Mouse (Mus musculus) cerebellum, postnatal 14 days (tissue): ENCODE measurements at regions not wholly inside any gene's neighbourhood (a gene's known extent, or its start where the extent isn't known, plus 50 kb on each side); places are given as distances from the start of the nearest gene placed in this dataset.

Source experiments
- DNase-seq, 2 experiments: peaks; one replicate each; pipeline ENCODE4 v3.0.0; 2021; ENCODE audit warnings: mixed read lengths in 2 of 2

GRCm38 (mm10) chr16:76441803-76442448 lies 68.3 kb upstream of the Nrip1 start:
- DNase-seq, result no peak

DNA sequence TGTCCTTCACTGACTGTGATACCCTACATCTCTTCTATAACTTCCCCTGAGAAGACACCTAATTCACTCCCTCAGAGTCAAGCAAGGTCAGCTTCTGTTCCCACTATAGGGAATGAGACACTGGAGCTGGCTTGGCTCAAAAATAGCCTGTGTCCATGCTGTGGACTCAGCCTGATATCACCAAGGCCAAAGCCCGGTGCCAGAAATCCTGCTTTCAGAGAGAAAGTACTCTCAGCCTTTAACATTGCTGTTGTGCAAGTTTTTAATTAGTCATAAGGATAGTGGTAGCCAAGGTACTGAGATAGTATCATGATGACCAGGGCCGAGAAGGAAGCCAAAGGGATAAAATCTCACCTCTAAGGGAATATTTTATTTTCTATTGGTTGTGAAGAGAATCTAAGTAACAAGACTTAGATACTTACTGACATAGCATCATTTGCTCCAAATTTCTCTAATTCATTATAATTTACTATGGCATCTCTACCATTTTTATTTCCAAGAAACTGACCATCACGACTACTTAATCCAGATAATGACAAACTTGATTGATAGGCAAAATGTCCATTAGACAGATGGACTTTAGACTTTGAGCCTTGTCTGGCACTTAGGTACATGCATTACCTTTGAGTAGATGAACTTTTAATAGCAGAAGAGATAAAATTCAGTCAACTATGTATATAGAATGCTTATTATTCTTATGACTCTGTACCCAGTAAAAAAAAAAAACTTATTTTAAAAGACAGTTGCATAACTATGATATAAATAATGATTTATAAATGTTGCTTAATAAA lies 64.7 kb upstream of the Nrip1 start:
- peak; percentile 27 to 63 for DNase-seq

DNA sequence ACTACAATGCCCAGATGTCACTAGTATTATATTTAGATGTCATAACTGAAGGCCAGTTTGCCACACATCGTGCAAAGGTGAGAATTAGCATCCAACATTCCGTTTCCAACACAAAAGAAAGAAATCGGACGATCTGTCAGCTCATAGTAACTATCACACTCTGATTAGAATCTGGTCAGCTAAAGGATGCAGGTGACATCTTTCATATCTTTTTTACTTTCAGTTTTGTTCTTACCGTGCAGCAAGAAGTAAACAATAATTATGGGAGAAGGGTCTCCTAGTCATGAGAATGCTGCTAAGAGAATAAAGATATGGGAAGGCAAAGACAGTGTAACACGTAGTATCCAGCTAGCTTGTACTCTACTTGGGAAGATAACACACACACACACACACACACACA lies 62.7 kb upstream of the Nrip1 start:
- DNase-seq, result no peak

GRCm38 (mm10) chr16:76433076-76433825 lies 59.6 kb upstream of the Nrip1 start:
- peak; percentile 63 to 65 for DNase-seq

DNA sequence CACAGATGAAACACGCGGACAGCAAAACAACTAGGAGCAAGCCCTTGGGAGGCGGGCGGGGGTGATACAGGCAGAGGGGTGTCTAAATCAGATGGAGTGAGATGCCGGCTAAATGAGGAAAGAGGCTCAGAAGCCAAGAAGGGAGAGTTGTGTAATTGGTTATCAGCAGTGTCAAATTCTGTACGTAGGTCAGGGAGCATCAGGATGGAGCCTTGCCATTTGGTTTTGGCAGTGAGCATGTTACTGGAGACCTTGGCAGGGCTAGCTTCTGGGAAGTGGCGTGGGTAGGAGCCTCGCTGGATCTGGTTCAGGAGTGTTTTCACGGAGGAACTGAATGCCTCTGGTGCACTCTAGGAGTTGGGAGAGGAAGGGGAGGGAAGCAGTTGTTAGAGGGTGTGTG lies 58.7 kb upstream of the Nrip1 start:
- peak; percentile 83 to 86 for DNase-seq

DNA sequence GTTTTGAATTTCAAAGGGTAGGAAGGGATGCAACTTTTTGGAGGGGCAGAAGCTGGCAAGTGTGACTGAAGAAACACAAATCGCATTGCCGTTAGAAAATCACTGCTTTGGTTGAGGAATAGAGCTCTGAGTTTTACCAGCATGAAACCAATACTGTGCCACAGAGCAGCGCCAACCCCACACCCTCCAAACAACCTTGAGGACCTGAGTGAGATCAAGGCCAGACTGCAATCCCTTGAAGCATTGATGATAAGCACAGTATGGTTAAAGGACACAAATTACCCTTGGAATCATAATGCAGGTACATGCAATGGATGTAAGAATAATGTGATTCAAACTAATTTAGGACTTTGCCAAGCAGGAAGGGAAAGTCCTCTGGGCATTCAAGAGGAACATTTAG lies 55.5 kb upstream of the Nrip1 start:
- no peak for DNase-seq

- DNase-seq, result no peak
These were observed 50.3 kb upstream of the Nrip1 start for GRCm38 (mm10) chr16:76423964-76424363.
